9 mouse cellular contexts compared by ENCODE assay signal in genomic region chr4:44557815-44558563, GRCm38 (mm10).
DNase-seq lines count a peak whose midpoint lies in the region; ATAC-seq and TF ChIP-seq lines count a peak whose summit lies in the region.
"Had no signal": no experiment of that assay in that cellular context is flagged by ENCODE, and none has a peak within 500 bp of the region (broad histone marks: within the 10 kb centered on the region; RNA-seq: fewer than 3 reads in every experiment).

No protein-coding gene starts in this region.

- TF ChIP-seq EP300 in ES-Bruce4 (IDR thresholded peaks at IDR 0.05; ENCODE audit: insufficient read depth, low read depth, low read length) = 0 out of 2 replicates have a peak, but pooled peaks have one; percentile 8

- DNase-seq in WW6 (ENCODE audit: low read depth, low spot score) = peak; percentile 68
- DNase-seq in embryo, embryonic 10.5 days (ENCODE audit: low spot score) = peak; percentile 91
- DNase-seq in kidney, postnatal 25 days = peak; percentile 45 to 49
- DNase-seq in lung, embryonic 14.5 days = peak; percentile 86
- DNase-seq in retina, postnatal 1 day = peak; percentile 89

- no peaks in the 10 kb centered on the region for H3K36me3 ChIP-seq in ES-Bruce4 (ENCODE audit: control insufficient read depth, insufficient read depth, low read length, poor library complexity, severe bottlenecking)
- no peaks in the 10 kb centered on the region for H3K36me3 ChIP-seq in heart, embryonic 15.5 days
- H3K36me3 ChIP-seq in lung, embryonic 14.5 days (ENCODE audit: insufficient read depth) = no peaks in the 10 kb centered on the region

- H3K27me3 ChIP-seq in ES-Bruce4 (ENCODE audit: control insufficient read depth, insufficient read depth, low read length, poor library complexity, severe bottlenecking) = no peaks in the 10 kb centered on the region
- peaks cover 40% of the 10 kb centered on the region for H3K27me3 ChIP-seq in heart, embryonic 15.5 days
- H3K27me3 ChIP-seq in lung, embryonic 14.5 days (ENCODE audit: insufficient read depth, low read length) = no peaks in the 10 kb centered on the region; the same call in 1 of the 2 replicates

- no peak overlapping the region for H3K27ac ChIP-seq in ES-Bruce4 (ENCODE audit: insufficient read depth, low read length)
- no peak overlapping the region for H3K27ac ChIP-seq in heart, embryonic 15.5 days
- no peak overlapping the region for H3K27ac ChIP-seq in lung, embryonic 14.5 days (ENCODE audit: low read depth)

- peak; percentile 87 for TF ChIP-seq CTCF in ES-Bruce4 (IDR thresholded peaks at IDR 0.05; ENCODE audit: low read depth, low read length)
- TF ChIP-seq CTCF in lung, embryonic 14.5 days (IDR thresholded peaks at IDR 0.05; ENCODE audit: low read depth) = peak; percentile 82

- H3K4me3 ChIP-seq in ES-Bruce4 (ENCODE audit: low read depth, low read length) = peak overlapping the region; percentile 43
- H3K4me3 ChIP-seq in heart, embryonic 15.5 days = peak overlapping the region; percentile 50
- H3K4me3 ChIP-seq in lung, embryonic 14.5 days (ENCODE audit: low read depth, low read length) = peak overlapping the region; percentile 34
- H3K4me3 ChIP-seq: erythroblast, embryonic 14.5 days had no signal

- H3K4me2 ChIP-seq in heart, embryonic 15.5 days = peak overlapping the region; percentile 90
- peak overlapping the region; percentile 78 for H3K4me2 ChIP-seq in lung, embryonic 14.5 days

- H3K9ac ChIP-seq in ES-Bruce4 (ENCODE audit: low read depth, poor library complexity, severe bottlenecking) = no peak overlapping the region
- peak overlapping the region; percentile 54 for H3K9ac ChIP-seq in heart, embryonic 15.5 days
- H3K9ac ChIP-seq in lung, embryonic 14.5 days = peak overlapping the region; percentile 56

- peaks cover 5% of the 10 kb centered on the region for H3K4me1 ChIP-seq in ES-Bruce4 (ENCODE audit: control insufficient read depth, insufficient read depth, low read length)
- H3K4me1 ChIP-seq in heart, embryonic 15.5 days (replicated peaks) = peaks cover 11% of the 10 kb centered on the region
- no peaks in the 10 kb centered on the region for H3K4me1 ChIP-seq in lung, embryonic 14.5 days (ENCODE audit: insufficient read depth)

- peak; percentile 51; the same call in 1 of the 2 replicates for ATAC-seq in heart, embryonic 15.5 days (replicated peaks; ENCODE audit: insufficient number of reproducible peaks, insufficient read depth, low FRiP score, low read depth)
- ATAC-seq in lung, embryonic 14.5 days (ENCODE audit: insufficient read depth) = peak; percentile 83
- no peak for ATAC-seq in granulocyte monocyte progenitor cell, adult 5-6 weeks (replicated peaks; ENCODE audit: poor library complexity, severe bottlenecking)

- no peak for TF ChIP-seq POLR2A in ES-Bruce4 (IDR thresholded peaks at IDR 0.05; ENCODE audit: insufficient read depth, low read length)

- H3K9me3 ChIP-seq in ES-Bruce4 (replicated peaks; ENCODE audit: control insufficient read depth, insufficient read depth, low read length, poor library complexity, severe bottlenecking) = no peaks in the 10 kb centered on the region
- H3K9me3 ChIP-seq in heart, embryonic 15.5 days (replicated peaks) = no peaks in the 10 kb centered on the region
- no peaks in the 10 kb centered on the region for H3K9me3 ChIP-seq in lung, embryonic 14.5 days (ENCODE audit: low read depth, low read length)

- 2% methylated on average over 36 of the region's 36 CpGs for WGBS in heart, embryonic 15.5 days
- 2% methylated on average over 35 of the region's 36 CpGs for WGBS in lung, embryonic 14.5 days
